Mouse (Mus musculus): ENCODE measurements at regions not wholly inside any gene's neighbourhood (a gene's known extent, or its start where the extent isn't known, plus 50 kb on each side); places are given as distances from the start of the nearest gene placed in this dataset.

- Histone ChIP-seq H3K27ac (no peak overlapping the region), H3K4me3 (replicated peaks) (no peak overlapping the region), H3K4me1 (0 out of 2 replicates have a peak, but pooled peaks cover 3% of the 10 kb centered on the region), H3K9me3 (no peaks in the 10 kb centered on the region), H3K9ac (no peak overlapping the region), H3K27me3 (no peaks in the 10 kb centered on the region), H3K4me2 (no peak overlapping the region), H3K36me3 (replicated peaks) (no peaks in the 10 kb centered on the region)
- no peak for ATAC-seq (ENCODE audit: low FRiP score)
Measured at GRCm38 (mm10) chr4:26273754-26274153, 72.9 kb downstream of the Manea start.

GRCm38 (mm10) chr4:26259230-26260029 is 87.3 kb downstream of the Manea start:
- ATAC-seq (ENCODE audit: low FRiP score), result no peak
- WGBS, result 62% methylated on average over 1 of the region's 1 CpGs

GRCm38 (mm10) chr4:26255889-26256288 is 90.8 kb downstream of the Manea start:
- Histone ChIP-seq H3K27ac (no peak overlapping the region), H3K4me3 (replicated peaks) (no peak overlapping the region), H3K4me2 (no peak overlapping the region), H3K9ac (no peak overlapping the region), H3K36me3 (replicated peaks) (no peaks in the 10 kb centered on the region), H3K4me1 (no peaks in the 10 kb centered on the region), H3K27me3 (no peaks in the 10 kb centered on the region), H3K9me3 (no peaks in the 10 kb centered on the region)
- ATAC-seq (ENCODE audit: low FRiP score), result no peak
- 53% methylated on average over 3 of the region's 3 CpGs for WGBS

More at GRCm38 (mm10) chr4:26259230-26260029, 87.3 kb downstream of the Manea start:
- Histone ChIP-seq H3K27ac (no peak overlapping the region), H3K9me3 (no peaks in the 10 kb centered on the region), H3K9ac (no peak overlapping the region), H3K27me3 (no peaks in the 10 kb centered on the region), H3K36me3 (replicated peaks) (no peaks in the 10 kb centered on the region), H3K4me1 (no peaks in the 10 kb centered on the region), H3K4me2 (no peak overlapping the region), H3K4me3 (replicated peaks) (no peak overlapping the region)

- no peak overlapping the region for H3K4me2 ChIP-seq
- 65% methylated on average over 13 of the region's 13 CpGs for WGBS
- no peaks in the 10 kb centered on the region for H3K27me3 ChIP-seq
- H3K9me3 ChIP-seq, result no peaks in the 10 kb centered on the region
- no peaks in the 10 kb centered on the region for H3K4me1 ChIP-seq
- H3K36me3 ChIP-seq (replicated peaks), result no peaks in the 10 kb centered on the region
- H3K4me3 ChIP-seq (replicated peaks), result no peak overlapping the region
- ATAC-seq (ENCODE audit: low FRiP score), result peak; percentile 89
- H3K27ac ChIP-seq, result no peak overlapping the region
- no peak overlapping the region for H3K9ac ChIP-seq
Measured at GRCm38 (mm10) chr4:26247925-26248856, 98.5 kb downstream of the Manea start.

GRCm38 (mm10) chr4:26223267-26223666 is 123.4 kb downstream of the Manea start:
- Histone ChIP-seq H3K27ac (no peak overlapping the region), H3K27me3 (no peaks in the 10 kb centered on the region), H3K4me3 (replicated peaks) (no peak overlapping the region), H3K36me3 (replicated peaks) (no peaks in the 10 kb centered on the region), H3K4me1 (no peaks in the 10 kb centered on the region), H3K4me2 (no peak overlapping the region), H3K9me3 (no peaks in the 10 kb centered on the region), H3K9ac (no peak overlapping the region)
- 87% methylated on average over 1 of the region's 1 CpGs for WGBS
- no peak for ATAC-seq (ENCODE audit: low FRiP score)
